Mouse (Mus musculus): ENCODE data around the gene Fam199x. TPM values are rescaled to one million over a fixed set of nuclear protein-coding genes. Genes with fewer than 3 reads are reported as not detected.
A peak's percentile ranks its signal among the peaks of the same experiment; 100 is the strongest.

Fam199x gene
- polyA plus RNA-seq, 1 experiment from 2014 or later = 13.2 TPM

DNA sequence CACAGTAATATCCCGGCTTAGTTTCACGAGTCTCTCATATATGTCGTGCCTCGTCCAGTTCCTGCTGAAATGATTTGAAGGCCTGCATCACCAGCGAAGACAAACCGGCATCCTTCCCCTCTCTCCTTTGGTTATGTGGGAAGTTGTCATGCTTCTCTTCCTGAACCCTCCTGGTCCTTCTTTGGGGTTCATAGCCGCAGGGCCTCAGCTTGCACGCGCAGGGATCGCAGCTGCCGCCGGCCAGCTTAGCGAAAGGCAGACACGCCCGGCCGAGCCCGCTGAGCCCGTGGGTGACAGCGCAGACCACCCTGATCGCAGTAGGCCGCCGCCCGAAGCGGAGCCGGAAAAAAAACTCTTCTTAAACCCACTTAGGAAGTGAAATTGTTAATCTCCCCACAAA is 55.1 kb downstream of the Fam199x start:
- H3K27me3 ChIP-seq (ENCODE audit: low read depth, poor library complexity, severe bottlenecking) = peaks cover 71% of the 10 kb centered on the region
- no peaks in the 10 kb centered on the region for H3K9me3 ChIP-seq (replicated peaks)
- no peak for DNase-seq (ENCODE audit: low spot score)
- H3K36me3 ChIP-seq = no peaks in the 10 kb centered on the region
- H3K4me3 ChIP-seq = no peak overlapping the region
- H3K4me1 ChIP-seq = no peaks in the 10 kb centered on the region
- WGBS = 20% methylated on average over 25 of the region's 25 CpGs
- H3K27ac ChIP-seq (replicated peaks) = no peak overlapping the region

GRCm38 (mm10) chrX:137106498-137106897 is 57.1 kb downstream of the Fam199x start:
- no peaks in the 10 kb centered on the region for H3K9me3 ChIP-seq (replicated peaks)
- H3K4me3 ChIP-seq = no peak overlapping the region
- H3K27ac ChIP-seq (replicated peaks) = no peak overlapping the region
- DNase-seq (ENCODE audit: low spot score) = no peak
- H3K36me3 ChIP-seq = no peaks in the 10 kb centered on the region
- H3K4me1 ChIP-seq = no peaks in the 10 kb centered on the region
- 19% methylated on average over 13 of the region's 13 CpGs for WGBS
- peaks cover 51% of the 10 kb centered on the region for H3K27me3 ChIP-seq (ENCODE audit: low read depth, poor library complexity, severe bottlenecking)

GRCm38 (mm10) chrX:137118097-137118746 is 68.8 kb downstream of the Fam199x start:
- Histone ChIP-seq H3K36me3 (no peaks in the 10 kb centered on the region), H3K27me3 (ENCODE audit: low read depth, poor library complexity, severe bottlenecking) (peaks cover 96% of the 10 kb centered on the region), H3K4me1 (peaks cover 9% of the 10 kb centered on the region; the same call in 1 of the 2 replicates), H3K9me3 (replicated peaks) (0 out of 2 replicates have a peak, but pooled peaks cover 6% of the 10 kb centered on the region), H3K27ac (replicated peaks) (no peak overlapping the region), H3K4me3 (peak overlapping the region; percentile 16; the same call in 1 of the 2 replicates)
- WGBS = 14% methylated on average over 40 of the region's 40 CpGs
- peak; percentile 75 for DNase-seq (ENCODE audit: low spot score)

DNA sequence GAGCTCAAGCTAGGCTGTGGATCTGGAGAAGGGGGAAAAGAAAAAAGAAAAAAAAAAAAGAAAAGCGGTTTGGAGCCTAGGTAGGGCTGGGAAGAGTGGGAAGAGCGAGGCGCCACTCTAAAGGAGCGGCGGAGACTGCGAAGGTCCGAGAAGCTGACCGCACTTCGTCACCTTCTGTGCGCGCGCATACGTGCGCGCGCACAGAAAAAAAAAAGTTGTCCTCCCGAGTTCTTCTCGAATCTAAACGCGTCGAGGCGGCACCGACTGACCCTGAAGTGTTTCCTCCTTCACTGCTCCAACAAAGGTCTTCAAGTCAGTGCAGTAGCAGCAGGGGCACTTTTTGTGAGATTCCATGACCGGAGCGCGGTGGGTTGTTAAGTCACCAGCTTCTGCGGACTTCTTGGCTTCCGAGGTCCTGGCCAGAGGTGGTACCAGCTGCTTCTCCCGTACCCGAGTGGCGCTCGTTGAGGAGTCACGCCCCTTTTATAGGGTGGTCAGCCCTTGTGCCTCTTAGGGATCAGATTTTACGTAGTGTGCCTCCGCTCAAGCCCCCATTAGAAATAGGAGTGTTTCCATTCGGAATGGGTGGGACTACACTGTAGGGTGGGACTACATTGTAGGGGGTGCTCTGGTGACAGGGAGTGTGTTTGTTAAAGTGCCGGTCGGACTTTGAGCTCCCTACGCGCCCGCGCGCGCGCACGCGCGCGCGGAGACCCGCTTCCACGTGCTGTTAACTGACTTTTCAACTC is 70.5 kb downstream of the Fam199x start:
- WGBS = 24% methylated on average over 52 of the region's 52 CpGs
- Histone ChIP-seq H3K4me1 (peaks cover 9% of the 10 kb centered on the region; the same call in 1 of the 2 replicates), H3K27me3 (ENCODE audit: low read depth, poor library complexity, severe bottlenecking) (peaks cover 96% of the 10 kb centered on the region), H3K9me3 (replicated peaks) (0 out of 2 replicates have a peak, but pooled peaks cover 6% of the 10 kb centered on the region), H3K4me3 (peak overlapping the region; percentile 16), H3K27ac (replicated peaks) (no peak overlapping the region), H3K36me3 (no peaks in the 10 kb centered on the region)
- no peak for DNase-seq (ENCODE audit: low spot score)

- Histone ChIP-seq H3K4me1 (peaks cover 9% of the 10 kb centered on the region; the same call in 1 of the 2 replicates), H3K4me3 (peak within 1 kb of the TSS; percentile 24; the same call in 1 of the 2 replicates), H3K36me3 (no peaks in the 10 kb centered on the region), H3K27me3 (ENCODE audit: low read depth, poor library complexity, severe bottlenecking) (peaks cover 96% of the 10 kb centered on the region), H3K27ac (replicated peaks) (no peak within 1 kb of the TSS), H3K9me3 (replicated peaks) (0 out of 2 replicates have a peak, but pooled peaks cover 6% of the 10 kb centered on the region)
- WGBS = 21% methylated on average over 20 of the region's 21 CpGs
- no peak for DNase-seq (ENCODE audit: low spot score)
These were observed 72.3 kb downstream of the Fam199x start, which contains the start of gene Esx1 for GRCm38 (mm10) chrX:137121718-137122117. TSS of gene Esx1 (minus strand) at chrX:137122083.

DNA sequence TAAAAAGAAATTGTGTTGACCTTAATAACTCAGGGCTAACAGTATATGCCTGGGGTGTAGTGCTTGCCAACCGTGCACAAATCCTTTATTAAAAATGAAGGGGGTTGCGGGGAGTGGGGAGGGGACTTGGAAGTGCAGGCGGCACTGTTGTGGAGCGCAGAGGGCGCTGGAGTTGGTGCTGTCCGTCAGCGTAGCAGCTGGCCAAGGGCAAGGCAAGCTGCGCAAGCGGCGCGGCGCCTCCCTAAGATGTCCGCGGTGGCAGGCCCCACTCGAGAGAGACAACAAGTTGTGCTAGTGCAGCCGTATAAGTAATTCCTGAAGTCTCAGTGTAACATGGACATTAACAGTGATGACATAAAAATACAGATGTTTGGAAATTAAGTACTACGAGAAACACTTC is 78.1 kb downstream of the Fam199x start:
- Histone ChIP-seq H3K4me1 (no peaks in the 10 kb centered on the region), H3K36me3 (no peaks in the 10 kb centered on the region), H3K27me3 (ENCODE audit: low read depth, poor library complexity, severe bottlenecking) (peaks cover 80% of the 10 kb centered on the region), H3K27ac (replicated peaks) (no peak overlapping the region), H3K9me3 (replicated peaks) (no peaks in the 10 kb centered on the region), H3K4me3 (no peak overlapping the region)
- 10% methylated on average over 17 of the region's 17 CpGs for WGBS
- DNase-seq (ENCODE audit: low spot score) = peak; percentile 48

Other genes with a start within 250 kb of the Fam199x start
- gene Plp1, start 226.9 kb upstream of the Fam199x start, polyA plus RNA-seq (2016; fragmentation: Nextera tagmentation; extraction: Ambion mirVana) = 19.4 and 19.5 TPM in 2 replicates
- 1.6 and 3.1 TPM in 2 replicates for gene Rab9b, start 180.8 kb upstream of the Fam199x start, polyA plus RNA-seq (2016; fragmentation: Nextera tagmentation; extraction: Ambion mirVana)
- gene H2bfm, start 122.3 kb upstream of the Fam199x start, polyA plus RNA-seq (2016; fragmentation: Nextera tagmentation; extraction: Ambion mirVana) = not detected in 2 replicates
- gene Tmsb15b2, start 74.1 kb upstream of the Fam199x start, polyA plus RNA-seq (2016; fragmentation: Nextera tagmentation; extraction: Ambion mirVana) = 39.2 and 41.4 TPM in 2 replicates
- 4.6 and 5.4 TPM in 2 replicates for gene Tmsb15l, start 72.7 kb upstream of the Fam199x start, polyA plus RNA-seq (2016; fragmentation: Nextera tagmentation; extraction: Ambion mirVana)
- 17.0 and 18.7 TPM in 2 replicates for gene Tmsb15b1, start 72.7 kb upstream of the Fam199x start, polyA plus RNA-seq (2016; fragmentation: Nextera tagmentation; extraction: Ambion mirVana)
- gene Zcchc18, start 56.4 kb upstream of the Fam199x start, polyA plus RNA-seq (2016; fragmentation: Nextera tagmentation; extraction: Ambion mirVana) = 50.8 and 71.3 TPM in 2 replicates
- gene Slc25a53, start 11.3 kb upstream of the Fam199x start, polyA plus RNA-seq (2016; fragmentation: Nextera tagmentation; extraction: Ambion mirVana) = 11.4 and 13.8 TPM in 2 replicates
- gene Esx1, start 72.5 kb downstream of the Fam199x start, polyA plus RNA-seq (2016; fragmentation: Nextera tagmentation; extraction: Ambion mirVana) = not detected in 2 replicates

All from midbrain, embryonic 10.5 days (tissue).